Comparison of ENCODE assay signal across 9 mouse cellular contexts in the genomic region with DNA sequence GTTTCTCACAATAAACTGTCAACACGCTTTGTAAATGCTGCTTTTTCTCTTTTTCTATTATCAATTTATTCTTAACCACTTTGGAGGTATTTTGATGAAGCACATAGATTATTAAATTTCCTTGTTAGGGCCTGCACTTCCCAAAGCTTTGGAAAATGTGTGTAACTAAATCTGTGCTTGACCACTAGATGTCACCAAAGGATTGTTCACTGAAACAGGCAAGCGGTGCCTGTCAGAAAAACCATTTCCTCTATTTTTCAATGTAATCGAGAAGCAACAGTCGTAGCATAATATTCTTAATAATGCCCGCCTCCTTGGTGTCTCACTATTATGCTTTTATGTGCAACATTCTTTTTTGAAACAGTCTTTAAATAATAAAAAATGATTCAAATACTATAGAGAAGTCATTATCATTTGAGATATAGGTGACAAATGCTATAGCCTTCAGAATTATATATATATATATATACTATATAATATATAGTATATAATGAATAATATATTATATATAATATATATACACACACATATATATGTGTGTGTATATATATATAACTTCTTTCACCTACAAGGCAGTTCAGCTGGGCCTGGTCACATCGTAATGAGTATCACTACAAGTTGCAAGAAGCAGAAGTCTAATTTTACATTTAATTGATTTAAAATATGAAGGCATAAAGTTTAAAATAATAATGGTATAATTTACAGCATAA.
A peak's percentile ranks its signal among the peaks of the same experiment; 100 is the strongest.
DNase-seq lines count a peak whose midpoint lies in the region; ATAC-seq and TF ChIP-seq lines count a peak whose summit lies in the region.
"Had no signal": no experiment of that assay in that cellular context is flagged by ENCODE, and none has a peak within 500 bp of the region (broad histone marks: within the 10 kb centered on the region; RNA-seq: fewer than 3 reads in every experiment).

No protein-coding gene starts in this region.

- H3K36me3 ChIP-seq in lung, embryonic 14.5 days (ENCODE audit: insufficient read depth) = no peaks in the 10 kb centered on the region
- H3K36me3 ChIP-seq: liver, embryonic 15.5 days had no signal

- H3K4me1 ChIP-seq in lung, embryonic 14.5 days (ENCODE audit: insufficient read depth) = no peaks in the 10 kb centered on the region
- H3K4me1 ChIP-seq: liver, embryonic 15.5 days had no signal

- peak; percentile 81 for TF ChIP-seq CTCF in lung, embryonic 14.5 days (IDR thresholded peaks at IDR 0.05; ENCODE audit: low read depth)

- H3K4me2 ChIP-seq in lung, embryonic 14.5 days = no peak overlapping the region
- H3K4me2 ChIP-seq: liver, embryonic 15.5 days had no signal

- H3K4me3 ChIP-seq in lung, embryonic 14.5 days (ENCODE audit: low read depth, low read length) = no peak overlapping the region
- H3K4me3 ChIP-seq: liver, embryonic 15.5 days had no signal

- no peak overlapping the region for H3K27ac ChIP-seq in lung, embryonic 14.5 days (ENCODE audit: low read depth)
- H3K27ac ChIP-seq: liver, embryonic 15.5 days had no signal

- ATAC-seq in lung, embryonic 14.5 days (ENCODE audit: insufficient read depth) = no peak; the same call in 1 of the 2 replicates

- H3K9me3 ChIP-seq in lung, embryonic 14.5 days (ENCODE audit: low read depth, low read length) = no peaks in the 10 kb centered on the region
- H3K9me3 ChIP-seq: liver, embryonic 15.5 days had no signal

- intact Hi-C loops in gastrocnemius, postnatal 14 days (cut with DNase I; ENCODE audit: low total_unique reads) = no loop called here

- WGBS in lung, embryonic 14.5 days = 21% methylated on average over 6 of the region's 6 CpGs

- no peaks in the 10 kb centered on the region for H3K27me3 ChIP-seq in lung, embryonic 14.5 days (ENCODE audit: insufficient read depth, low read length)
- H3K27me3 ChIP-seq: liver, embryonic 15.5 days had no signal

- no peak overlapping the region for H3K9ac ChIP-seq in lung, embryonic 14.5 days
- H3K9ac ChIP-seq: liver, embryonic 15.5 days had no signal

- DNase-seq in kidney, adult 8-10 months = peak; percentile 12 to 18
- no peak for DNase-seq in kidney, adult 18-20 months
- peak; percentile 64 for DNase-seq in MEL-GATA-1-ER (ENCODE audit: extremely low read depth, low read depth)
- peak; percentile 18 for DNase-seq in cerebellum, adult 8-10 months
- DNase-seq in heart, postnatal 4 days = peak; percentile 30
- DNase-seq in lung, embryonic 14.5 days = peak; percentile 85
- DNase-seq in telencephalon, adult 2 months (ENCODE audit: low read depth, low spot score) = peak; percentile 49
- DNase-seq in gastrocnemius, postnatal 14 days = no peak

Comparison
In these comparisons a context has a peak if more than half of its experiments do, and no peak if none do; other contexts are left out.
1. DNase-seq: peak in kidney, adult 8-10 months (2 of 2), MEL-GATA-1-ER (single experiment), cerebellum, adult 8-10 months (single experiment), heart, postnatal 4 days (single experiment), lung, embryonic 14.5 days (single experiment) and telencephalon, adult 2 months (single experiment); none in kidney, adult 18-20 months (single experiment) and gastrocnemius, postnatal 14 days (single experiment).